Mouse (Mus musculus) hindbrain, embryonic 14.5 days (tissue): ENCODE data around the gene Atrip. TPM values are rescaled to one million over a fixed set of nuclear protein-coding genes. Genes with fewer than 3 reads are reported as not detected.

Experiments
- ATAC-seq: fragments of 200-750 bp; cut with Nextera tagmentation; 2 replicates; pipeline ENCODE4 v1.8.0; 2017; ENCODE audit warnings: moderate number of reproducible peaks, mild to moderate bottlenecking, moderate TSS enrichment, moderate library complexity; ENCODE audit not compliant: low FRiP score
- DNase-seq: peaks from one replicate; pipeline ENCODE4 v3.0.0-alpha.2; 2015; ENCODE audit warnings: low spot score
- H3K27ac ChIP-seq: fragments of 300-500 bp; sonication (generic); 2 replicates; pipeline ENCODE4 v1.5.1; 2014; ENCODE audit warnings: mild to moderate bottlenecking, moderate library complexity
- H3K27me3 ChIP-seq: fragments of 300-500 bp; sonication (generic); 2 replicates; pipeline ENCODE4 v1.6.1; 2014; ENCODE audit warnings: mild to moderate bottlenecking, low read length, mixed read lengths; ENCODE audit not compliant: control insufficient read depth, insufficient read depth
- H3K36me3 ChIP-seq: fragments of 300-500 bp; sonication (generic); replicated peaks from 2 replicates; pipeline ENCODE4 v1.6.1; 2014; ENCODE audit not compliant: control insufficient read depth, insufficient read depth
- H3K4me1 ChIP-seq: fragments of 300-500 bp; sonication (generic); replicated peaks from 2 replicates; pipeline ENCODE4 v1.6.1; 2014; ENCODE audit warnings: antibody characterized with exemption, low read length, mixed read lengths; ENCODE audit not compliant: control insufficient read depth, insufficient read depth
- H3K4me2 ChIP-seq: fragments of 300-500 bp; sonication (generic); replicated peaks from 2 replicates; pipeline ENCODE4 v1.6.1; 2014; ENCODE audit warnings: mild to moderate bottlenecking, moderate library complexity
- H3K4me3 ChIP-seq: fragments of 300-500 bp; sonication (generic); replicated peaks from 2 replicates; pipeline ENCODE4 v1.5.1; 2014; ENCODE audit warnings: mild to moderate bottlenecking, low read length
- H3K9ac ChIP-seq: fragments of 300-500 bp; sonication (generic); 2 replicates; pipeline ENCODE4 v1.6.1; 2014
- H3K9me3 ChIP-seq: fragments of 300-500 bp; sonication (generic); 2 replicates; pipeline ENCODE4 v1.6.1; 2016; ENCODE audit warnings: low read length; ENCODE audit not compliant: control insufficient read depth
- WGBS: fragments of 180-500 bp; shearing (Covaris S2); extraction: QIAGEN DNeasy Blood & Tissue Kit; methylation state at CpG from one replicate; pipeline ENCODE4 v1.1.7; 2014; 5-methylcytosine and 5-hydroxymethylcytosine counted together
- polyA plus RNA-seq: library from polyadenylated mRNA; unstranded; fragments of >200 nt; fragmentation: Nextera tagmentation; extraction: Ambion mirVana; gene quantifications from 2 replicates; pipeline ENCODE4 v1.2.1, GENCODE M21; 2014

The Atrip gene
- polyA plus RNA-seq, 1 experiment from 2014 or later = 29.8 TPM

DNA sequence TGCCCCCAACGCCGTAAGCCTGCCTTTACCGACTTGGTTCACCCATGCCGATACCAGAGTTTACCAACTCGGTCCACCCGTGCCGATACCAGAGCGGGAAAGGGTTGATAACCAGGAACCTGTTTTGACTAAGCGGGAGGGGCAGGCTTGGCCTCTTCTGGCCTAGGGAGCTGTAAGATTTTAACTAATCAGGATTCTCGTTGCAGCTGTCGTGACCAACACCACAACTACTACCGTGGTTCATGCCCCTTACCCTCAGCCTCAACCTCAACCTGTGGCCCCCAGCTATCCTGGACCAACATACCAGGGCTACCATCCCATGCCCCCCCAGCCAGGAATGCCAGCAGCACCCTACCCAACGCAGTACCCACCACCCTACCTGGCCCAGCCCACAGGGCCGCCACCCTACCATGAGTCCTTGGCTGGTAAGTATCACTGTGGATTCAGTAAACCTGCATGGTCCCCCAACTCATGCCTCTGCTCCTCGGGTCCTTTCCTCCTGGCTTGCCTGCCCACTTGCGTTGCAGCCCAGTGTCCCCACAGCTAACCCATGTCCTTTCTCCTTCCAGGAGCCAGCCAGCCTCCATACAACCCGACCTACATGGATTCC, 17.7 kb downstream of the Atrip start:
- 94% methylated on average over 17 of the region's 17 CpGs for WGBS

DNA sequence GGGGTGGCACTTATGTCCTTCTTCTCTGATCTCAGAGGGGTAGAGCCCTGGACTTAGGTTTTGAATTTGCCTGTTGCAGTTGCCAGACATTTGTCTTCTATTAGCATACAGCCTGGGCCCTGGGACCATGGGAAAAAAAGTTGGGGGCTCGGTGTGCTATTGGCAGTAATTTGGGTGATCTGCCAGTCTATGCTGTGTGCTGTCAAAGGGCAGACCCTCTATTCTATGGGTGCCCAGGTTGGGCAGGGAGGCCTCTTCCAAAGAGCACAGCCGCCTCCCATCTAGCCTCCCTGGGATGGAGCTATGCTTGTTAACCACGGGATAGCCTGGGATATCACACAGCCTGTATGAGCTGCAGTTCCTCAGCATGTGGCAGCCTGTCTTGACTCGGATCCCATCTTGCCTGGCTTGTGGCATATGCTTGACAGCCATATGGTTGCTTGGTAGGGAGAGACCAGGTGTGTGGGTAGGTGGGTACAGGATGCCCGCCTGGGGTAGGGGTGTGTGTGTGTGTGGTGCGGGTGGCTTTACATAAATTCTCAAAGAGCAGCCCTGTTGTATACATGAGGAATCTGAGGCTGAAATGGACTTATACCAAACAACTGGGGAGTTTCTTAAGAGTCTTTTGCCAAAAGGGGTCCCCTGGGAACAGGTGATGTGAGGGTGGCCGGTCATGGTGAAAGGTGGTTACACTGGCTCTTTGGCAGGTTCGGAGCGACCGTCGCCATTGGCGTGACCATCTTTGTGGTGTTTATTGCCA, 18.5 kb downstream of the Atrip start:
- Histone ChIP-seq H3K4me2 (peak overlapping the region; percentile 50), H3K9ac (peak overlapping the region; percentile 31), H3K36me3 (peaks cover 43% of the 10 kb centered on the region), H3K9me3 (no peaks in the 10 kb centered on the region), H3K4me3 (peak overlapping the region; percentile 25), H3K4me1 (peaks cover 17% of the 10 kb centered on the region), H3K27me3 (no peaks in the 10 kb centered on the region), H3K27ac (peak overlapping the region; percentile 43)
- DNase-seq (no peak), ATAC-seq (no peak)
- 94% methylated on average over 12 of the region's 12 CpGs for WGBS

More for the DNA sequence above, 17.7 kb downstream of the Atrip start:
- H3K36me3 ChIP-seq = peaks cover 49% of the 10 kb centered on the region
- H3K9me3 ChIP-seq = no peaks in the 10 kb centered on the region
- H3K4me1 ChIP-seq = peaks cover 17% of the 10 kb centered on the region
- H3K4me2 ChIP-seq = no peak overlapping the region
- DNase-seq = no peak
- H3K27ac ChIP-seq = no peak overlapping the region
- no peaks in the 10 kb centered on the region for H3K27me3 ChIP-seq
- no peak overlapping the region for H3K4me3 ChIP-seq
- no peak overlapping the region for H3K9ac ChIP-seq
- no peak for ATAC-seq

DNA sequence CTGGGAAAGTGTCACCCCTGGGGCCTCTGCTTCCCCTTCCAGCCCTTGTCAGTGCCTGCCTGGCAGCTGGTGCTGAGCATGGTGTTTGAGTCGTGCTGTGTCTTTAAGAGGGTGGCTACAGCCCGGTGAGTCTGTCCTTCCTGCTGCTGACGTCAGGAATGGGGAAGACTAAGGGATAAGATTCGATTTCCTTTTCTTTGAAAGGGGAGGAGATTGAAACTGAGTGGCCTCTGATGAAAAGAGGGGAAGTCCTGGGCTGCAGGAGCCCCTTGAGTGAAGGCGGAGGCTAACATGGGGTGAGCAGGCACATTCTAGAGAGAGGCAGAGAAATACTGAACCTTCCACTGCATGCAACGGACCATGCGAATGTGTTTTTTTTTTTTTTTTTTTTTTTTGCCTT, 19.2 kb downstream of the Atrip start:
- Histone ChIP-seq H3K4me1 (peaks cover 17% of the 10 kb centered on the region), H3K4me3 (peak overlapping the region; percentile 25), H3K9ac (peak overlapping the region; percentile 31), H3K9me3 (no peaks in the 10 kb centered on the region), H3K36me3 (peaks cover 38% of the 10 kb centered on the region), H3K27me3 (no peaks in the 10 kb centered on the region), H3K27ac (peak overlapping the region; percentile 43), H3K4me2 (peak overlapping the region; percentile 50)
- peak; percentile 79 for ATAC-seq
- 12% methylated on average over 7 of the region's 7 CpGs for WGBS
- peak; percentile 70 for DNase-seq

DNA sequence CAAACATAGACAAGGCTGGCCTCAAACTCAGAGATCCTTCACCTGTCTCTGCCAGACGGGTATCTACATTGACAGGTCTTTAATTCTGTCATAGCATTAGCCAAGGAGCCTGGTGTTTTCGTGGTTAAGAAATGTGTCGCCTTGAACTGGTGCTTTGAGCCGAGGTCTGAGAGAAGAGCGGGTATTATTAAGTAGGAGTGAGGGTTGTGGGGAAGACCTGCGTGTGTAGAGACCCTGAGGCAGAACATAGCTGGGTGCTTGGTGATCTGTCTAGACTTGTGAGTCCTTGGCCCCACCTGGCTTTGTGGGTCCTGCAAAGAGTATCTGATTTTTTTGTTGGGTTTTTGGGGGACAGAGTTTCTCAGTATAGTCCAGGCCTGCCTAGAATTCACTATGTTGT, 20.1 kb downstream of the Atrip start:
- no peak for DNase-seq
- 81% methylated on average over 6 of the region's 6 CpGs for WGBS
- Histone ChIP-seq H3K9me3 (no peaks in the 10 kb centered on the region), H3K36me3 (peaks cover 32% of the 10 kb centered on the region), H3K4me2 (no peak overlapping the region), H3K9ac (no peak overlapping the region), H3K4me3 (no peak overlapping the region), H3K4me1 (peaks cover 10% of the 10 kb centered on the region), H3K27me3 (no peaks in the 10 kb centered on the region), H3K27ac (no peak overlapping the region)
- ATAC-seq = no peak

DNA sequence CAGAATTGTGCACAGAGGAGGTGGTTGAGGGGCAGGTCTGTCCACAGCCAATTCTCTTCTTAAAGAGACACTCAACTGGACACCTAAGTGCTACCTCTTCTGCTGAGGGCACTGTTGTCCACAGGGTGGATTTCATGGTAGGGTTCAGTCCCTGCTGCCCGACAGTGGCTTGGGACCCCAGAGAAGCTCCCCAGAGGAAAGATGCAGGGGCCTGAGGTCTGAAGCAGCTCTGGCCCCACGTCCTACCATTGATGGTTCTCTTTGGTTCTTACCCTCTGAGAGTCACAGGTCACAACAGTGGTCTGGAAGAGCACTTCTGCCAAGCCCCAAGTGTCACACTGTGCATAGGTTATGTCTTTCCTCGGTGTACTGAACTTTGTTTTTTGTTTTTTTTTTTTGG, 20.6 kb downstream of the Atrip start:
- no peak overlapping the region for H3K27ac ChIP-seq
- H3K4me1 ChIP-seq = peaks cover 6% of the 10 kb centered on the region
- H3K27me3 ChIP-seq = no peaks in the 10 kb centered on the region
- no peaks in the 10 kb centered on the region for H3K9me3 ChIP-seq
- no peak for DNase-seq
- peaks cover 27% of the 10 kb centered on the region for H3K36me3 ChIP-seq
- WGBS = 87% methylated on average over 3 of the region's 3 CpGs
- no peak overlapping the region for H3K4me2 ChIP-seq
- no peak overlapping the region for H3K4me3 ChIP-seq
- no peak for ATAC-seq
- H3K9ac ChIP-seq = no peak overlapping the region

DNA sequence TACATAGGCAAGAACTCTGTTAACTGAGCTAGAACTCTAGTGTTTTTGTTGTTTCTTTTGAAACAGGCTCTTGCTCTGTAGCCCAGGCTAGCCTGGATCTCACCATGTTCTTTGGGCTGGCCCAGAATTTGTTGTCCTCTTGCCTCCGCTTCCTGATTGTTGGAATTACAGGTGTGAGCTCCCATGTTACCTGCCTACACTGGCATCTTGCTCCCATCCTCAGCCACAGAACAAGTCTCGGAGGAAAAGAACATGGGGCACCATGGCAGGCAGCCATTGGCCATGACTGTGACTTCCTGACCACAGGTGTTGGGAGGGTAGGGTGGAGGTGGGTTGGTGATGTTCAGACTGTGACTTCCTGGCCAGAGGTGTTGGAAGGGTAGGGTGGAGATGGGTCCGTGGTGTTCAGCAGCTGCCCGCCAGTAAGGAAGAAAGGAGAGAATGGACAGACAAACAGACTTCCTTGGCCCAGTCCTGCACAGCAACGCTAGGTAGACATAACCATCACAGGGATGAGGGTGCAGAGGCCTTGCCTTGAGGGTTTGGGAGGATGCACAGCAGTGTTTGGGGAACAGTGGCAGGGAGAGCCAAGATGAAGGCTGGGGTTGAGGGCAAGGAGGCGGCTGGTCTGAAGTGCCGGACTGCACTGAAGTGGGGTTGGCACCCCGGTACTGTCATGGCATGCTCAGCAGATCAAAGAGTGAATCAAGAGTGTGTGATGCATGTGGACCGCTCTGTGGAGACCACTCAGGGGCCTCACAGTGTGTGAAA, 21.2 kb downstream of the Atrip start:
- ATAC-seq = no peak
- WGBS = 87% methylated on average over 9 of the region's 9 CpGs

DNA sequence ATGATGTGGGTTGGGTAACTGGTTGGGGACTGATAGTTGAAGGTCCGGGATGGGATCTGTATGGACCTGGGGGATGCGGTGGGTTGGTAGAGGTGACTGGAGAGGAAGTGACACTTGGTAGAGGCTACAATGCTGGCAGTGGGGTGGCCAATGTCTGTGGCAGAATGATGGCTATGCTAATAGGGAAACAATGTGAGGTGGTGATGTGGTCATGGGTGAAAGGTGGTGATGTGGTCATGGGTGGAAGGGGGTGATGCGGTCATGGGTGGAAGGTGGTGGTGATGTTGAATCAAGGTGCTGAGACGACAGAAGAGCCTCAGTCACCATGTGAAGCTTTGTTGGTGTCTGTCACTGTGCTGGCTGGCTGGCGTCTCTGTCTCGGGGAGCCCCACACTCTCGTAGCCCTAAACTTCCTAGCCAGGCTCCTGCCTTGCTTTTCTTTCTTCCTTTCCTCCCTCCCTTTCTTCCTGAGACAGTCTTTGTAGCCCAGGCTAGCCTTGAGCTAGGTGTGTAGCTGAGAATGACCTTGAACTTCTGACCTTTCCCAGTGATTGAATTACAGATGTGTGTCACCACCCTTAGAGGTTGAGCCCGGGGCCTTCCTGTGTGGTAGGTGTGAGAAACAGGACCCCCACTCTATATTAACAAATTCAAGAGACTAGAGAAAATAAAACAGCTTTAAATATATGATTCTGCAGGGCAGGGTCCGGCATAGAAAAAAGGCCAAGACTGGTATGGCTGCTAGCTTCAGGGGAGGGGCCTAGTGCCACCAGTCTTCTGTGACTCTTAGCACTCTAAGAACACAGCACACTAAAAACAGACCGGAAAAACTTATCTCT, 22.1 kb downstream of the Atrip start:
- Histone ChIP-seq H3K36me3 (peaks cover 13% of the 10 kb centered on the region), H3K27ac (no peak overlapping the region), H3K4me2 (no peak overlapping the region), H3K4me1 (peaks cover 6% of the 10 kb centered on the region), H3K9me3 (no peaks in the 10 kb centered on the region), H3K9ac (no peak overlapping the region), H3K4me3 (no peak overlapping the region), H3K27me3 (no peaks in the 10 kb centered on the region)
- DNase-seq = no peak
- ATAC-seq = no peak
- WGBS = 87% methylated on average over 10 of the region's 10 CpGs

More for the DNA sequence above, 21.2 kb downstream of the Atrip start:
- H3K36me3 ChIP-seq = peaks cover 20% of the 10 kb centered on the region
- H3K4me3 ChIP-seq = no peak overlapping the region
- H3K27me3 ChIP-seq = no peaks in the 10 kb centered on the region
- peaks cover 6% of the 10 kb centered on the region for H3K4me1 ChIP-seq
- H3K4me2 ChIP-seq = no peak overlapping the region
- no peak overlapping the region for H3K9ac ChIP-seq
- H3K9me3 ChIP-seq = no peaks in the 10 kb centered on the region
- DNase-seq = no peak
- no peak overlapping the region for H3K27ac ChIP-seq

DNA sequence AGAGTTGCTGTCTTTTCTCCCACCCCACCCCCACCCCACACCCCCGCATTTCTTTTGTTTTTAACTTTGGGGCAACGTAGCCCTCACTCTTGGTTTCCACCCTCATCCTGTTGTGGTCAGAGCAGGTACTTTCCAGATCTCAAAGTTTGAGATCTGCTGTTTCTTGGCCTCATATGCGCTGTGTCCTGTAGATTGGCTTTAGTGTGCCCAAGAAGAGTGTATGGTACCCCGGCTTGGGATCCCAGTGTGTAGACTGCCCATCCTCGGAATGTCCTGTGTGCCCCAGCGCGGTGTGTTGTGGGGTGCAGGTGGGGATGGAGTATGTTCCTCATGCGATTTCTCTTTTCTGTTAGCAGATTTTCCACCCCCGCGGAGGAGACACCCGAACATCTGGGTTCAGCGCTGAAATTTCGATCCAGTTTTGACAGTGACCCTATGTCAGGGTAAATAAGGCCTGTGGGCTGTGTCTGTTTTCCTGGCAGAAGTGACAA, 22.9 kb downstream of the Atrip start:
- Histone ChIP-seq H3K9ac (no peak overlapping the region), H3K4me2 (no peak overlapping the region), H3K4me1 (peaks cover 6% of the 10 kb centered on the region), H3K36me3 (peaks cover 5% of the 10 kb centered on the region; the same call in 1 of the 2 replicates), H3K27me3 (no peaks in the 10 kb centered on the region), H3K9me3 (no peaks in the 10 kb centered on the region), H3K27ac (no peak overlapping the region), H3K4me3 (no peak overlapping the region)
- no peak for ATAC-seq
- WGBS = 92% methylated on average over 13 of the region's 13 CpGs
- DNase-seq = no peak
